Mouse (Mus musculus): Measurements from ENCODE around the gene Snrnp70. TPM values are rescaled to one million over a fixed set of nuclear protein-coding genes. Genes with fewer than 3 reads are reported as not detected.

Gene Snrnp70
- polyA plus RNA-seq, 1 experiment from 2014 or later: 186 TPM

Other genes starting within 250 kb of the Snrnp70 start
- 79.9 and 91.9 TPM in 2 replicates for gene Pih1d1, start 241.4 kb downstream of the Snrnp70 start, polyA plus RNA-seq (2015; fragmentation: Nextera tagmentation; extraction: Ambion mirVana)
- 19.0 and 19.6 TPM in 2 replicates for gene Aldh16a1, start 241.2 kb downstream of the Snrnp70 start, polyA plus RNA-seq (2015; fragmentation: Nextera tagmentation; extraction: Ambion mirVana)
- gene Slc17a7, start 231.8 kb downstream of the Snrnp70 start, polyA plus RNA-seq (2015; fragmentation: Nextera tagmentation; extraction: Ambion mirVana): 0.78 and 0.83 TPM in 2 replicates
- not detected in 2 replicates for gene Gfy, start 216.2 kb downstream of the Snrnp70 start, polyA plus RNA-seq (2015; fragmentation: Nextera tagmentation; extraction: Ambion mirVana)
- not detected in 2 replicates for gene Pth2, start 214.7 kb downstream of the Snrnp70 start, polyA plus RNA-seq (2015; fragmentation: Nextera tagmentation; extraction: Ambion mirVana)
- gene Ccdc155, start 190.8 kb downstream of the Snrnp70 start, polyA plus RNA-seq (2015; fragmentation: Nextera tagmentation; extraction: Ambion mirVana): 0.29 and 0.45 TPM in 2 replicates
- 14.6 and 19.8 TPM in 2 replicates for gene Dkkl1, start 183.6 kb downstream of the Snrnp70 start, polyA plus RNA-seq (2015; fragmentation: Nextera tagmentation; extraction: Ambion mirVana)
- gene Tead2, start 180.0 kb downstream of the Snrnp70 start, polyA plus RNA-seq (2015; fragmentation: Nextera tagmentation; extraction: Ambion mirVana): 65.9 and 85.5 TPM in 2 replicates
- gene Cd37, start 156.6 kb downstream of the Snrnp70 start, polyA plus RNA-seq (2015; fragmentation: Nextera tagmentation; extraction: Ambion mirVana): 1.5 and 1.8 TPM in 2 replicates
- 0.18 and 0.27 TPM in 2 replicates for gene Slc6a16, start 154.7 kb downstream of the Snrnp70 start, polyA plus RNA-seq (2015; fragmentation: Nextera tagmentation; extraction: Ambion mirVana)
- not detected in 2 replicates for gene Slc6a21, start 118.2 kb downstream of the Snrnp70 start, polyA plus RNA-seq (2015; fragmentation: Nextera tagmentation; extraction: Ambion mirVana)
- gene Trpm4, start 62.0 kb downstream of the Snrnp70 start, polyA plus RNA-seq (2015; fragmentation: Nextera tagmentation; extraction: Ambion mirVana): 7.1 and 7.2 TPM in 2 replicates
- 0.55 and 0.74 TPM in 2 replicates for gene Hrc, start 60.5 kb downstream of the Snrnp70 start, polyA plus RNA-seq (2015; fragmentation: Nextera tagmentation; extraction: Ambion mirVana)
- 18.4 and 20.3 TPM in 2 replicates for gene Ppfia3, start 28.7 kb downstream of the Snrnp70 start, polyA plus RNA-seq (2015; fragmentation: Nextera tagmentation; extraction: Ambion mirVana)
- 11.1 and 11.6 TPM in 2 replicates for gene Lin7b, start 25.2 kb downstream of the Snrnp70 start, polyA plus RNA-seq (2015; fragmentation: Nextera tagmentation; extraction: Ambion mirVana)
- not detected in 2 replicates for gene Kcna7, start 9.9 kb upstream of the Snrnp70 start, polyA plus RNA-seq (2015; fragmentation: Nextera tagmentation; extraction: Ambion mirVana)
- not detected in 2 replicates for gene Ntf5, start 18.0 kb upstream of the Snrnp70 start, polyA plus RNA-seq (2015; fragmentation: Nextera tagmentation; extraction: Ambion mirVana)
- gene Lhb, start 25.1 kb upstream of the Snrnp70 start, polyA plus RNA-seq (2015; fragmentation: Nextera tagmentation; extraction: Ambion mirVana): not detected in 2 replicates
- gene Gys1, start 39.1 kb upstream of the Snrnp70 start, polyA plus RNA-seq (2015; fragmentation: Nextera tagmentation; extraction: Ambion mirVana): 21.5 and 25.9 TPM in 2 replicates
- gene Ruvbl2, start 42.4 kb upstream of the Snrnp70 start, polyA plus RNA-seq (2015; fragmentation: Nextera tagmentation; extraction: Ambion mirVana): 89.7 and 111 TPM in 2 replicates
- 6,282 and 6,442 TPM in 2 replicates for gene Ftl1, start 64.1 kb upstream of the Snrnp70 start, polyA plus RNA-seq (2015; fragmentation: Nextera tagmentation; extraction: Ambion mirVana)
- gene Bax, start 71.2 kb upstream of the Snrnp70 start, polyA plus RNA-seq (2015; fragmentation: Nextera tagmentation; extraction: Ambion mirVana): 184 and 237 TPM in 2 replicates
- gene Tulp2, start 86.1 kb upstream of the Snrnp70 start, polyA plus RNA-seq (2015; fragmentation: Nextera tagmentation; extraction: Ambion mirVana): 0.13 and 0.29 TPM in 2 replicates
- not detected in 2 replicates for gene Gm45808, start 91.1 kb upstream of the Snrnp70 start, polyA plus RNA-seq (2015; fragmentation: Nextera tagmentation; extraction: Ambion mirVana)
- gene Dhdh, start 93.1 kb upstream of the Snrnp70 start, polyA plus RNA-seq (2015; fragmentation: Nextera tagmentation; extraction: Ambion mirVana): 3.2 and 3.4 TPM in 2 replicates
- 116 and 121 TPM in 2 replicates for gene Nucb1, start 114.7 kb upstream of the Snrnp70 start, polyA plus RNA-seq (2015; fragmentation: Nextera tagmentation; extraction: Ambion mirVana)
- gene Ppp1r15a, start 130.5 kb upstream of the Snrnp70 start, polyA plus RNA-seq (2015; fragmentation: Nextera tagmentation; extraction: Ambion mirVana): 17.2 and 20.9 TPM in 2 replicates
- gene Plekha4, start 130.6 kb upstream of the Snrnp70 start, polyA plus RNA-seq (2015; fragmentation: Nextera tagmentation; extraction: Ambion mirVana): 4.1 and 7.9 TPM in 2 replicates
- gene Hsd17b14, start 159.2 kb upstream of the Snrnp70 start, polyA plus RNA-seq (2015; fragmentation: Nextera tagmentation; extraction: Ambion mirVana): 0.52 and 1.7 TPM in 2 replicates
- gene Bcat2, start 174.4 kb upstream of the Snrnp70 start, polyA plus RNA-seq (2015; fragmentation: Nextera tagmentation; extraction: Ambion mirVana): 24.0 and 24.1 TPM in 2 replicates
- gene Fgf21, start 219.7 kb upstream of the Snrnp70 start, polyA plus RNA-seq (2015; fragmentation: Nextera tagmentation; extraction: Ambion mirVana): not detected in 2 replicates
- not detected in 2 replicates for gene Fut1, start 221.5 kb upstream of the Snrnp70 start, polyA plus RNA-seq (2015; fragmentation: Nextera tagmentation; extraction: Ambion mirVana)
- gene Izumo1, start 226.1 kb upstream of the Snrnp70 start, polyA plus RNA-seq (2015; fragmentation: Nextera tagmentation; extraction: Ambion mirVana): 0.10 TPM in 1 of 2 replicates, not detected in the other
- 13.1 TPM in 2 replicates for gene Rasip1, start 231.7 kb upstream of the Snrnp70 start, polyA plus RNA-seq (2015; fragmentation: Nextera tagmentation; extraction: Ambion mirVana)
- 3.1 and 3.4 TPM in 2 replicates for gene Mamstr, start 244.2 kb upstream of the Snrnp70 start, polyA plus RNA-seq (2015; fragmentation: Nextera tagmentation; extraction: Ambion mirVana)

Measured in neural tube, embryonic 13.5 days (tissue).